Mouse (Mus musculus): ENCODE results near the gene Nsf.

GRCm38 (mm10) chr11:103858760-103859159 is 95.1 kb downstream of the Nsf start:
- TF ChIP-seq CTCF (IDR thresholded peaks at IDR 0.05; ENCODE audit: low read depth, low read length) (no peak), POLR2A (IDR thresholded peaks at IDR 0.05; ENCODE audit: borderline replicate concordance, low read depth, low read length) (no peak)

Data from bone marrow macrophage, adult 2 months (primary cell).